Mouse (Mus musculus): Measurements from ENCODE around the gene Rbm39. TPM values are rescaled to one million over a fixed set of nuclear protein-coding genes. Genes with fewer than 3 reads are reported as not detected.

Rbm39 gene
- total and polyA plus RNA-seq, 2 experiments from 2014 or later: 413 to 415 TPM

DNA sequence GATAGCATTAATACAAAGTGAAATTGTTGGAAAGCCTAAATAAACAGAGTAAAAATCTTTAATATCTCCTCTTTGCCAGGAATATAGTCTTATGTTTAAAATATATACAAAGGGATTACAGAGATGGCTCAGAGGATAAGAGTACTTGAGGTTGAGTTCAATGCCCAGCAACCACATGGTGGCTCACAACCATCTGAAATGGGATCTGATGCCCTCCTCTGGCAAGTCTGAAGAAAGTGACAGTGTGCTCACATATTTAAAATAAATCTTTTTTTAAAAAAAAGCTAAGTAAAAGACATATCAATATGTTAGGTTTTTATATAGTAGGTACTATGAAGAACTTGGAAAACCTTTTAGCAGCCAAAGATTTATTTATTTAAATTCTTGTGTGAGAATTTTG lies 28.5 kb downstream of the Rbm39 start:
- TF ChIP-seq CTCF (IDR thresholded peaks at IDR 0.05; ENCODE audit: low read depth): peak; percentile 31; the same call in 1 of the 2 replicates
- Histone ChIP-seq H3K4me1 (ENCODE audit: insufficient read depth) (no peaks in the 10 kb centered on the region), H3K27me3 (ENCODE audit: insufficient read depth, low read length) (no peaks in the 10 kb centered on the region), H3K27ac (ENCODE audit: low read depth, low read length) (no peak overlapping the region), H3K9ac (no peak overlapping the region), H3K36me3 (ENCODE audit: insufficient read depth) (peaks cover 56% of the 10 kb centered on the region), H3K4me2 (ENCODE audit: low read depth) (no peak overlapping the region), H3K4me3 (ENCODE audit: low read depth, low read length) (no peak overlapping the region), H3K9me3 (ENCODE audit: low read length) (no peaks in the 10 kb centered on the region)
- no peak for ATAC-seq
- no peak for DNase-seq

DNA sequence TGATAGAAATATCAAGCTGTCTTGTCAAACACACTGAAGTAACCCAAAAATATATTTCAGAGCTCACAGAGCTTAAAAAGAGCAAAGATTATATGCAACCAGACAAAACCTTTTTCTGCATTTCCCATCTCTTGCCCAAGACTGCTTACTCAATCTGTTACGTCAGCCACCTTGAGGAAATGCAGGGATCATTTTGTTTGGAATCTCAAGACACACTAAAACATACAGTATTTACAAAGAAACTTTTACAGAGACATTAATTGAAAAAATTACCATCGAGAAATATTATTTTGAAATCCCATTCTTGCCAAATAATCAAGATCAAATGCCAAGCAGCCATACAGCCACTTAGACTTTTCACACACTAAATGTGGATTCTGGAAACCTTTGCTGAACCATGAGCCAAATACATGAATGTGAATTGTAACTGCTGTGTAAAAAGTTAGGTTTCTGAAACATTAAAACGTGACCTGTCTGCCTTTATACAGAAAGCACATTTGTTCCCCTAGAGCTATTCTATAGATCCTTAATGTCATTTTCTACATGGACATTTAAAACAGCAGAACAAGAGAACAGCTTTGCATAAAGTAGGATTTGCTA lies 32.6 kb downstream of the Rbm39 start:
- no peak for DNase-seq
- Histone ChIP-seq H3K9me3 (ENCODE audit: low read length) (no peaks in the 10 kb centered on the region), H3K27ac (ENCODE audit: low read depth, low read length) (no peak overlapping the region), H3K4me1 (ENCODE audit: insufficient read depth) (peaks cover 4% of the 10 kb centered on the region; the same call in 1 of the 2 replicates), H3K4me2 (ENCODE audit: low read depth) (no peak overlapping the region), H3K4me3 (ENCODE audit: low read depth, low read length) (no peak overlapping the region), H3K9ac (no peak overlapping the region), H3K36me3 (ENCODE audit: insufficient read depth) (peaks cover 37% of the 10 kb centered on the region), H3K27me3 (ENCODE audit: insufficient read depth, low read length) (no peaks in the 10 kb centered on the region)
- ATAC-seq: no peak
- WGBS: 85% methylated on average over 3 of the region's 3 CpGs
- TF ChIP-seq CTCF (IDR thresholded peaks at IDR 0.05; ENCODE audit: low read depth): no peak

DNA sequence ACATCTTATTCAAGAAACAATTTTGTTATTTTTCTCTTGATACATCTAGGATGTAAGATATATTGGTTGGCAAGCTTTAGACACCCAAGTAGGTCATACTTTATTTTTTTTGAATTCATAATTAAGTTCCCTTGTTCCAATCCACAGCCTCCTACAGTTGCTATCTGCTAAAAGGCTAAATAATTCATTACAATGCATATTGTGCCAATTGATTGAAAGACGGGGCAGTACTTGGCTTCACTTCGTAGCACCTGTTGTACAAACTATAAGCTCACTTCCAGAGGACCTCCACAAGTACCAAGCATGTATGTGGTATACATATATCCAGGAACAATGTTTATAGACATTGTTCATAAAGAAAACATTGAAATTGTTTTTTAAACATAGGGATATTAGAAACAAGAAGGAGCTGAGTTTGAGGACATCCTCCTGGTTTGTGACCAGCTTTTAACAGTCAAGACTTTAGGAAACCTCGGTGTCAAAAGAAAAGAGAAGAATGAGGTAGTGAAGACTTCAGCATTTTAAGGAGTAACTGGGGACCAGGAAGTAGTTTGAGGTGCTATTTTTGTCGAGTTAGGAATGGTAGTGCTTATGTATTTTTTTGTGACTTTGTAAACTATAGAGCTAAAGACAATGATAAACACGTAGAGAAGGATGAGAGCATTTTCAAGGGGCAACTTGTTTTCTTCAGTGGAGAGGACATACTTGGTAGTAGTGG lies 33.6 kb downstream of the Rbm39 start:
- Histone ChIP-seq H3K36me3 (ENCODE audit: insufficient read depth) (peaks cover 37% of the 10 kb centered on the region), H3K27ac (ENCODE audit: low read depth, low read length) (no peak overlapping the region), H3K27me3 (ENCODE audit: insufficient read depth, low read length) (no peaks in the 10 kb centered on the region), H3K9me3 (ENCODE audit: low read length) (no peaks in the 10 kb centered on the region), H3K4me3 (ENCODE audit: low read depth, low read length) (no peak overlapping the region), H3K4me1 (ENCODE audit: insufficient read depth) (peaks cover 4% of the 10 kb centered on the region; the same call in 1 of the 2 replicates), H3K4me2 (ENCODE audit: low read depth) (no peak overlapping the region), H3K9ac (no peak overlapping the region)
- TF ChIP-seq CTCF (IDR thresholded peaks at IDR 0.05; ENCODE audit: low read depth): no peak
- no peak for ATAC-seq
- DNase-seq: no peak
- 61% methylated on average over 5 of the region's 5 CpGs for WGBS

DNA sequence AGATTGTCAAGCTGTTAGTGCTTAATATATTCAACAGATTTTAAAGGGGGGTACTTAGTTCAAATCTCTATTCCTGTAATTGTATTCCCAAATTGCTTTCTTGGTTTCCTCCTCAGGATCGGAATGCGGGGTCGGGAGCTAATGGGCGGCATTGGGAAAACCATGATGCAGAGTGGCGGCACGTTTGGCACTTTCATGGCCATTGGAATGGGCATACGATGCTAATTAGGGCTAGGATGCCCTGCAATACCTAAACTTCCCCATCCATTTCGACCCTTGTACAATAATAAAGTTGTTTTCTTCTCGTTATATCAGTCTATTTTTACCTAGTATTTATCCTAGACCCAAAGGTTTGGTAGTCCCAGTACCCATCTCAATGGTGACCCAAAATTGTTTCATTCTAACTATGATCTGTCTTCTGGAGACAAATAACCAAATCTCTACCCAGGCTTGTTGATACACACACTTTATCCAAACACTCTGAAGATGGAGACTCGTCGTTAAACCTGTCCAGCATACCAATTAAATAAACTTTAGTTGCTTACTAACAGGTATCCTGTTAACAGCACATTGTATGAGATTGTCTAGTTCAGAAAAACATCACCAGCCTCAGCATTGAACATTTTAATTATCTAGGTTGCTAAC lies 34.4 kb downstream of the Rbm39 start:
- Histone ChIP-seq H3K36me3 (ENCODE audit: insufficient read depth) (peaks cover 36% of the 10 kb centered on the region), H3K27ac (ENCODE audit: low read depth, low read length) (no peak overlapping the region), H3K4me2 (ENCODE audit: low read depth) (peak overlapping the region; percentile 83; the same call in 1 of the 2 replicates), H3K9ac (no peak overlapping the region), H3K4me1 (ENCODE audit: insufficient read depth) (peaks cover 4% of the 10 kb centered on the region; the same call in 1 of the 2 replicates), H3K27me3 (ENCODE audit: insufficient read depth, low read length) (no peaks in the 10 kb centered on the region), H3K9me3 (ENCODE audit: low read length) (no peaks in the 10 kb centered on the region), H3K4me3 (ENCODE audit: low read depth, low read length) (no peak overlapping the region)
- no peak for ATAC-seq
- no peak for TF ChIP-seq CTCF (IDR thresholded peaks at IDR 0.05; ENCODE audit: low read depth)
- DNase-seq: no peak
- WGBS: 47% methylated on average over 11 of the region's 11 CpGs

DNA sequence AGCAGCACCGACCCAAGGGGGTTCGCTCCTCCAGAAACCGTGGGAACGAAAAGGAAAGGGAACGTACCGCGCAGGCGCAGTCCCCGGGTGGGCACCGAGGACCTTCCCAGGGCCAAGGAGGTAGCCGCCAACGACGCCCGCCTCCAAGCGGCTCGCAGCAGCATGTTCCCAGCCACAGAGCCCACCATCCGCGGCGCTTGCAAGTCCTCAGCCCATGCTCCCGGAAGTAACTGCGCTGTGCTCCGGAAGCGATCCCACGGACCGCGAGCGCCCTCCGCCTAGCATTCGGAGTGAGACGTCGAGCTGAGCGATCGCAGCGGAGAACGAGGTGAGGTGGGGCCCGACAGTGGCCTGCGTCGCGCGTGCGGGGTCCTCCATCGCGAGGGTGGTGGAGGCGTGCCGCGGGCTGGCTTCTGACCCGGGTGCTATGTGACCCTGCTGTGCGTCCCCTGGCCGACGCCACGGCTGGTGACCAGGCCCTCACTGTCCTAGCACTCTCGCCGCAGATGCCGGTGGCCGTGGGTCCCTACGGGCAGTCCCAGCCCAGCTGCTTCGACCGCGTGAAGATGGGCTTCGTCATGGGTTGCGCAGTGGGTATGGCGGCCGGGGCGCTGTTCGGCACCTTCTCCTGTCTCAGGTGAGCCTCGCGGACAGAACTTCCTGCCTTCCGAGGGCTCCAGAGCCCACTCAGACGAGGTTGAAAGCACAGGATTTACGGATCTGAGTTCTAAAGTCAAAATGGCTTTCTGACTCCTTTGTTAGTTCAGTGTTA lies 35.9 kb downstream of the Rbm39 start, which contains the start of the genes Romo1 and Nfs1:
Romo1 (plus strand) TSS at position 87 of the 772 bp plus-strand sequence.
Nfs1 (minus strand) TSS at position 234 of the 772 bp plus-strand sequence.
- no peaks in the 10 kb centered on the region for H3K27me3 ChIP-seq (ENCODE audit: insufficient read depth, low read length)
- peaks cover 25% of the 10 kb centered on the region for H3K36me3 ChIP-seq (ENCODE audit: insufficient read depth)
- peak within 1 kb of the TSS; percentile 67 for H3K4me3 ChIP-seq (ENCODE audit: low read depth, low read length)
- H3K4me1 ChIP-seq (ENCODE audit: insufficient read depth): peaks cover 4% of the 10 kb centered on the region; the same call in 1 of the 2 replicates
- peak; percentile 84 for TF ChIP-seq CTCF (IDR thresholded peaks at IDR 0.05; ENCODE audit: low read depth)
- peak within 1 kb of the TSS; percentile 83 for H3K4me2 ChIP-seq (ENCODE audit: low read depth)
- H3K9me3 ChIP-seq (ENCODE audit: low read length): no peaks in the 10 kb centered on the region
- DNase-seq (peak; percentile 98), ATAC-seq (peak; percentile 99)
- under 1% methylated on average over 70 of the region's 70 CpGs for WGBS
- H3K27ac ChIP-seq (ENCODE audit: low read depth, low read length): peak within 1 kb of the TSS; percentile 90
- peak within 1 kb of the TSS; percentile 83 for H3K9ac ChIP-seq

DNA sequence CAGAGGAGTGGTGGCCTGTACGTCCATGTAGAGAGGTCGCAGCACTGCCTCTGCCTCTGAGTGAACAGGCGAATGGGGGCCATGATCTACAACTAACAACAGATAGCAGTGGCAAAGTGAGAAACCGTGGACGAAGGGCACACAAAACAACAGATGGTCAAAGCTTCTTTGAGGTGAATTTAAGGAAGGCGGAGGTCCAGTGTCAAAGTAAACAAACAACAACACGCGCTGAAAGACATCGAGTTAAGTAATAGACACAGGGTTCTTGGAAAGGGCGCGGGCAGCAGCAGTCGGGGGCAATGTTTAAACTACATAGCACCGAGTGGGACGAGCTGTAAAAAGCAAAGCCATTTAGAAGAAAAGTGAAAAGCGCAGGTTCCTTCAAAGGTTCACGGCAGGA lies 36.7 kb downstream of the Rbm39 start:
- H3K9me3 ChIP-seq (ENCODE audit: low read length): no peaks in the 10 kb centered on the region
- peak overlapping the region; percentile 67 for H3K4me3 ChIP-seq (ENCODE audit: low read depth, low read length)
- H3K4me1 ChIP-seq (ENCODE audit: insufficient read depth): peaks cover 4% of the 10 kb centered on the region; the same call in 1 of the 2 replicates
- WGBS: 2% methylated on average over 16 of the region's 16 CpGs
- no peak for ATAC-seq
- H3K27ac ChIP-seq (ENCODE audit: low read depth, low read length): peak overlapping the region; percentile 90
- H3K4me2 ChIP-seq (ENCODE audit: low read depth): peak overlapping the region; percentile 83
- H3K27me3 ChIP-seq (ENCODE audit: insufficient read depth, low read length): no peaks in the 10 kb centered on the region
- DNase-seq: no peak
- TF ChIP-seq CTCF (IDR thresholded peaks at IDR 0.05; ENCODE audit: low read depth): no peak
- peaks cover 27% of the 10 kb centered on the region for H3K36me3 ChIP-seq (ENCODE audit: insufficient read depth)
- peak overlapping the region; percentile 83 for H3K9ac ChIP-seq
